Mouse (Mus musculus) adrenal gland, adult 2 months (tissue): ENCODE measurements around the gene Ddx17. TPM values are rescaled to one million over a fixed set of nuclear protein-coding genes. Genes with fewer than 3 reads are reported as not detected.

Experiments
- microRNA-seq, 2 experiments: library from miRNA; unstranded; fragments of <30 nt; microRNA quantifications; one replicate each; pipeline ENCODE4 v1.2.0; 2021
- polyA plus RNA-seq: library from polyadenylated mRNA; depleted of rRNA; stranded (reverse); fragments of >200 nt; gene quantifications from 2 replicates; pipeline ENCODE4 v1.2.3, GENCODE M21; 2012; rRNA removed
- total RNA-seq, 2 experiments: library from RNA; stranded (reverse); gene quantifications; 2 replicates each; pipeline ENCODE4 v1.2.3; 2021

Gene Ddx17
- total and polyA plus RNA-seq, 3 experiments: 230 to 257 (median 248) TPM

Small RNA genes within 50 kb of the gene (microRNA-seq; reads per million reads assigned to microRNA genes)
- 0 reads per million in 2 experiments for gene Gm27903

Other genes with a start within 250 kb of the Ddx17 start
- 10 to 100 TPM; 26.1 to 30.6 TPM for gene Pla2g6, start 218.4 kb downstream of the Ddx17 start, total RNA-seq
- 47.8 and 50.1 TPM in 2 replicates for gene Pla2g6, start 218.4 kb downstream of the Ddx17 start, polyA plus RNA-seq
- gene Maff, start 200.1 kb downstream of the Ddx17 start, total RNA-seq: 1 to 10 TPM; 7.2 to 9.5 TPM
- gene Maff, start 200.1 kb downstream of the Ddx17 start, polyA plus RNA-seq: 3.2 and 3.4 TPM in 2 replicates
- gene Tmem184b, start 143.2 kb downstream of the Ddx17 start, total RNA-seq: 10 to 100 TPM; 61.5 to 66.3 TPM
- 255 and 262 TPM in 2 replicates for gene Tmem184b, start 143.2 kb downstream of the Ddx17 start, polyA plus RNA-seq
- gene Csnk1e, start 91.2 kb downstream of the Ddx17 start, total RNA-seq: 10 to 100 TPM; 74.6 to 87.7 TPM
- 59.2 and 65.3 TPM in 2 replicates for gene Csnk1e, start 91.2 kb downstream of the Ddx17 start, polyA plus RNA-seq
- 1 to 10 TPM in 1 of 2 experiments, under 1 TPM in 1; 0.20 to 6.3 TPM for gene Kcnj4, start 41.5 kb downstream of the Ddx17 start, total RNA-seq
- gene Kcnj4, start 41.5 kb downstream of the Ddx17 start, polyA plus RNA-seq: 0.36 and 3.8 TPM in 2 replicates
- 1 to 10 TPM; 1.9 to 4.1 TPM for gene Kdelr3, start 30.3 kb downstream of the Ddx17 start, total RNA-seq
- 2.9 and 3.1 TPM in 2 replicates for gene Kdelr3, start 30.3 kb downstream of the Ddx17 start, polyA plus RNA-seq
- 1 to 10 TPM in 1 of 2 experiments, under 1 TPM in 1; 0.86 to 2.0 TPM for gene Dmc1, start 58.4 kb upstream of the Ddx17 start, total RNA-seq
- 0.08 and 0.25 TPM in 2 replicates for gene Dmc1, start 58.4 kb upstream of the Ddx17 start, polyA plus RNA-seq
- gene Fam227a, start 112.2 kb upstream of the Ddx17 start, total RNA-seq: 1 to 10 TPM; 1.3 to 1.6 TPM
- 0.43 and 0.61 TPM in 2 replicates for gene Fam227a, start 112.2 kb upstream of the Ddx17 start, polyA plus RNA-seq
- 10 to 100 TPM; 14.0 to 26.9 TPM for gene Cby1, start 112.5 kb upstream of the Ddx17 start, total RNA-seq
- gene Cby1, start 112.5 kb upstream of the Ddx17 start, polyA plus RNA-seq: 6.9 and 13.2 TPM in 2 replicates
- gene Tomm22, start 124.1 kb upstream of the Ddx17 start, total RNA-seq: 100 to 1,000 TPM in 1 of 2 experiments, 10 to 100 TPM in 1; 93.3 to 114 TPM
- 11.0 and 13.7 TPM in 2 replicates for gene Tomm22, start 124.1 kb upstream of the Ddx17 start, polyA plus RNA-seq
- gene Josd1, start 141.2 kb upstream of the Ddx17 start, total RNA-seq: 10 to 100 TPM; 29.1 to 30.1 TPM
- gene Josd1, start 141.2 kb upstream of the Ddx17 start, polyA plus RNA-seq: 33.8 and 38.2 TPM in 2 replicates
- gene Gtpbp1, start 144.1 kb upstream of the Ddx17 start, total RNA-seq: 10 to 100 TPM; 29.2 to 32.5 TPM
- gene Gtpbp1, start 144.1 kb upstream of the Ddx17 start, polyA plus RNA-seq: 26.4 and 29.8 TPM in 2 replicates
- 10 to 100 TPM; 46.9 to 77.9 TPM for gene Sun2, start 195.8 kb upstream of the Ddx17 start, total RNA-seq
- 86.8 and 92.5 TPM in 2 replicates for gene Sun2, start 195.8 kb upstream of the Ddx17 start, polyA plus RNA-seq
- gene Dnal4, start 231.1 kb upstream of the Ddx17 start, total RNA-seq: 10 to 100 TPM; 13.9 to 24.8 TPM
- 39.9 and 43.0 TPM in 2 replicates for gene Dnal4, start 231.1 kb upstream of the Ddx17 start, polyA plus RNA-seq